Mouse (Mus musculus): ENCODE measurements at regions not wholly inside any gene's neighbourhood (a gene's known extent, or its start where the extent isn't known, plus 50 kb on each side); places are given as distances from the start of the nearest gene placed in this dataset.

GRCm38 (mm10) chr6:61125431-61125830 is 54.7 kb upstream of the Ccser1 start:
- DNase-seq: no peak

GRCm38 (mm10) chr6:61127238-61127637 is 52.9 kb upstream of the Ccser1 start:
- DNase-seq: no peak

- DNase-seq: no peak
Observed at GRCm38 (mm10) chr6:61128211-61128610, 51.9 kb upstream of the Ccser1 start.

Data from adrenal gland, postnatal 14 days (tissue).